In the genomic region with DNA sequence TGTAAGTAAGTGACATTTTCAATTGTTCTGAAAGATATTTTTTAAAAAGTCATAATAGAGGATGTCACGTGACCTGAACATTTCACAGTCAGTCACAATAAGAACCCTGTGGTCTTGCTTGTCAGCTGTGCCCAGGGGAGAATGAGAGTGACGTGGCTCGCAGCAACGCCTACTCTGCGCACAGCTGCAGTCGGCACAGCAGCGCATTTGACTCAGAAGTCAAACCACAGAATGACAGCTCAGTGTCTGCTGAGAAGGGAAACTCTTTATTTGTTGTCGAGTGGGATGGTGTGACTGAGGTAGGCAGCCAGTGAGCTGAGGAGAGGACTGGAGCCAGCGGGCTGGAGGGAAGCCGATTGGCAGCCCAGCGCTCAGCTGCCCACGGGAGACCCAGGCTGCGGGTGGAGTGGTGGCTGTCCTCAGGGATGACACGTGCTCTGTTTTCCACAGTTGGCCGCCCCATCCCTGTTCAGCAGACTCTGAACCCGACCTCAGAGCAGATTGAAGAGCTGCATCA, we compare ENCODE assay signal across 8 mouse cellular contexts. TPM values are rescaled to one million over a fixed set of nuclear protein-coding genes. Genes with fewer than 3 reads are reported as not detected.
A peak's percentile ranks its signal among the peaks of the same experiment; 100 is the strongest.
DNase-seq lines count a peak whose midpoint lies in the region; ATAC-seq and TF ChIP-seq lines count a peak whose summit lies in the region.

No protein-coding gene starts in this region.

- peaks cover 0 to 9% of the 10 kb centered on the region in 2 experiments; a peak in 2 of 4 replicates for H3K4me1 ChIP-seq in CH12.LX (ENCODE audit: control insufficient read depth in 1 of 2, insufficient read depth in 2 of 2)
- no peaks in the 10 kb centered on the region for H3K4me1 ChIP-seq in forebrain, embryonic 14.5 days (ENCODE audit: control insufficient read depth, insufficient read depth, low read length)
- peaks cover 14% of the 10 kb centered on the region for H3K4me1 ChIP-seq in liver, embryonic 15.5 days (replicated peaks)
- peaks cover 5% of the 10 kb centered on the region; the same call in 1 of the 2 replicates for H3K4me1 ChIP-seq in testis, adult 2 months (ENCODE audit: control insufficient read depth, insufficient read depth, low read length)

- no peaks in the 10 kb centered on the region for H3K27me3 ChIP-seq in CH12.LX (replicated peaks)
- H3K27me3 ChIP-seq in forebrain, embryonic 14.5 days (replicated peaks; ENCODE audit: control insufficient read depth, insufficient read depth, low read length) = no peaks in the 10 kb centered on the region
- H3K27me3 ChIP-seq in liver, embryonic 15.5 days = no peaks in the 10 kb centered on the region; the same call in 1 of the 2 replicates
- H3K27me3 ChIP-seq in testis, adult 2 months (ENCODE audit: control insufficient read depth, insufficient read depth, low read length) = no peaks in the 10 kb centered on the region

- no peaks in the 10 kb centered on the region for H3K79me2 ChIP-seq in CH12.LX (replicated peaks; ENCODE audit: control insufficient read depth, extremely low read depth, insufficient read depth, poor library complexity, severe bottlenecking)

- H3K36me3 ChIP-seq in CH12.LX (replicated peaks in 1 of 2; ENCODE audit: control insufficient read depth in 1 of 2, insufficient read depth in 1 of 2, low read length in 1 of 2) = no peaks in the 10 kb centered on the region
- no peaks in the 10 kb centered on the region for H3K36me3 ChIP-seq in forebrain, embryonic 14.5 days (ENCODE audit: control insufficient read depth, insufficient read depth, low read length)
- H3K36me3 ChIP-seq in liver, embryonic 15.5 days (replicated peaks) = no peaks in the 10 kb centered on the region
- no peaks in the 10 kb centered on the region for H3K36me3 ChIP-seq in testis, adult 2 months (ENCODE audit: control insufficient read depth, insufficient read depth, low read length)

- H3K9ac ChIP-seq in CH12.LX (ENCODE audit: insufficient read depth, low read depth) = no peak overlapping the region
- H3K9ac ChIP-seq in forebrain, embryonic 14.5 days (ENCODE audit: low read length) = peak overlapping the region; percentile 40; the same call in 1 of the 2 replicates
- H3K9ac ChIP-seq in liver, embryonic 15.5 days = no peak overlapping the region

- peak overlapping the region; percentile 16 to 56 (median 40) for H3K4me3 ChIP-seq in CH12.LX (replicated peaks in 1 of 3; ENCODE audit: low read depth in 2 of 3, low read length in 2 of 3, poor library complexity in 1 of 3)
- peak overlapping the region; percentile 24 for H3K4me3 ChIP-seq in forebrain, embryonic 14.5 days (ENCODE audit: low read depth, low read length)
- H3K4me3 ChIP-seq in liver, embryonic 15.5 days (replicated peaks) = peak overlapping the region; percentile 30
- peak overlapping the region; percentile 54 for H3K4me3 ChIP-seq in testis, adult 2 months (ENCODE audit: control insufficient read depth, low read depth, low read length)

- H3K27ac ChIP-seq in CH12.LX (ENCODE audit: insufficient read depth, low read depth) = no peak overlapping the region
- H3K27ac ChIP-seq in forebrain, embryonic 14.5 days (ENCODE audit: low read depth, low read length) = peak overlapping the region; percentile 27; the same call in 1 of the 2 replicates
- no peak overlapping the region for H3K27ac ChIP-seq in liver, embryonic 15.5 days (replicated peaks)
- H3K27ac ChIP-seq in testis, adult 2 months (ENCODE audit: control insufficient read depth, insufficient read depth, low read depth, low read length) = no peak overlapping the region

- H3K9me3 ChIP-seq in CH12.LX (replicated peaks; ENCODE audit: low read length) = no peaks in the 10 kb centered on the region
- no peaks in the 10 kb centered on the region for H3K9me3 ChIP-seq in forebrain, embryonic 14.5 days (replicated peaks; ENCODE audit: control insufficient read depth, low read length)
- H3K9me3 ChIP-seq in liver, embryonic 15.5 days (replicated peaks) = no peaks in the 10 kb centered on the region

- WGBS in forebrain, embryonic 14.5 days = 44% methylated on average over 16 of the region's 16 CpGs
- 17% methylated on average over 16 of the region's 16 CpGs for WGBS in liver, embryonic 15.5 days (ENCODE audit: insufficient replicate concordance)

- intact Hi-C loops in heart, postnatal 10 days (cut with DNase I) = loop anchor here (2.0 to 5.0 kb wide), 4 partner anchors 31 to 1100 kb away; a partner anchor contains a TSS

- peak; percentile 96 for DNase-seq in CH12.LX (ENCODE audit: extremely low read depth)
- DNase-seq in c-Kit-positive CD71-positive TER-119-positive erythroid progenitor cells, embryonic 14.5 days (ENCODE audit: low spot score) = peak; percentile 11
- peak; percentile 71 for DNase-seq in forebrain, embryonic 14.5 days (ENCODE audit: low spot score)
- DNase-seq in heart, postnatal 10 days = peak; percentile 68 to 70
- peak; percentile 17 to 35 for DNase-seq in kidney, postnatal 4 days
- peak; percentile 24 for DNase-seq in neural tube, embryonic 10.5 days (ENCODE audit: extremely low spot score, low spot score)

- dilution Hi-C loops in CH12.LX (cut with MboI; ENCODE audit: extremely low pct_ligation_motif_present, extremely low pct_unique_long_range_greater_than_20kb, low sequenced_read_pairs) = no loop called here

- H3K4me2 ChIP-seq in CH12.LX (ENCODE audit: insufficient read depth, low read depth, poor library complexity, severe bottlenecking) = peak overlapping the region; percentile 85
- peak overlapping the region; percentile 45 for H3K4me2 ChIP-seq in forebrain, embryonic 14.5 days (ENCODE audit: low read length)
- peak overlapping the region; percentile 62 for H3K4me2 ChIP-seq in liver, embryonic 15.5 days

- no peak for TF ChIP-seq CTCF in CH12.LX (conservative IDR thresholded peaks at IDR 0.05 in 1 of 2, IDR thresholded peaks at IDR 0.05 in 1 of 2; ENCODE audit: low read depth in 2 of 2, low read length in 2 of 2)
- TF ChIP-seq CTCF in testis, adult 2 months (IDR thresholded peaks at IDR 0.05; ENCODE audit: control insufficient read depth, insufficient read depth, insufficient replicate concordance, low read depth, low read length) = no peak

- no peak for TF ChIP-seq RAD21 in CH12.LX (IDR thresholded peaks at IDR 0.05; ENCODE audit: low read depth, low read length)

- in situ Hi-C loops in CH12.LX (cut with MboI; ENCODE audit: low pct_ligation_motif_present, low pct_unique_long_range_greater_than_20kb, low sequenced_read_pairs) = loop anchor here (25.0 kb wide), 1 partner anchor 1100 kb away; no protein-coding TSS in a partner anchor

- ATAC-seq in forebrain, embryonic 14.5 days = peak; percentile 86
- peak; percentile 70 for ATAC-seq in liver, embryonic 15.5 days (ENCODE audit: insufficient read depth)

- 0 out of 2 replicates have a peak, but pooled peaks have one; percentile 30 for TF ChIP-seq POLR2A in CH12.LX (IDR thresholded peaks at IDR 0.05; ENCODE audit: low read depth, low read length)
- TF ChIP-seq POLR2A in testis, adult 2 months (IDR thresholded peaks at IDR 0.05; ENCODE audit: control insufficient read depth, low read depth, low read length) = no peak

- peak; percentile 82 for TF ChIP-seq EP300 in CH12.LX (IDR thresholded peaks at IDR 0.05; ENCODE audit: low read length)

TF ChIP-seq in CH12.LX, 34 proteins besides CTCF, POLR2A, EP300 and RAD21 (continues in another document):
- TF ChIP-seq USF1 (IDR thresholded peaks at IDR 0.05; ENCODE audit: low read depth, low read length) = peak; percentile 93
- TF ChIP-seq MYC (IDR thresholded peaks at IDR 0.05; ENCODE audit: low read depth, low read length) = no peak; the same call in none of the 2 replicates
- TF ChIP-seq TCF12 (IDR thresholded peaks at IDR 0.05; ENCODE audit: low read depth, low read length) = peak; percentile 93
- no peak for TF ChIP-seq POLR2AphosphoS2 (IDR thresholded peaks at IDR 0.05; ENCODE audit: low read depth, low read length)
- TF ChIP-seq ETS1 (conservative IDR thresholded peaks at IDR 0.05; ENCODE audit: low read depth, low read length) = peak; percentile 100
- TF ChIP-seq RCOR1 (conservative IDR thresholded peaks at IDR 0.05; ENCODE audit: low read depth, low read length) = no peak
- TF ChIP-seq ELF1 (IDR thresholded peaks at IDR 0.05; ENCODE audit: low read depth, low read length) = no peak
- peak; percentile 95 for TF ChIP-seq BHLHE40 (IDR thresholded peaks at IDR 0.05; ENCODE audit: low read depth, low read length)
- 0 out of 2 replicates have a peak, but pooled peaks have one; percentile 26 for TF ChIP-seq JUN (IDR thresholded peaks at IDR 0.05; ENCODE audit: insufficient read depth, low read depth, low read length)
- no peak for TF ChIP-seq CHD2 (IDR thresholded peaks at IDR 0.05; ENCODE audit: low read length)
- no peak for TF ChIP-seq GABPA (IDR thresholded peaks at IDR 0.05; ENCODE audit: insufficient replicate concordance, low read depth, low read length)
- TF ChIP-seq ZMIZ1 (IDR thresholded peaks at IDR 0.05; ENCODE audit: low read depth, low read length) = no peak
- TF ChIP-seq HCFC1 (IDR thresholded peaks at IDR 0.05; ENCODE audit: low read depth, low read length) = no peak
- peak; percentile 100 for TF ChIP-seq SIN3A (IDR thresholded peaks at IDR 0.05; ENCODE audit: low read length)

RNA-seq across cellular contexts. Expression of a gene that starts 25.6 kb away (rescaled TPM):
- not detected in 2 replicates for total RNA-seq in CH12.LX (2012; rRNA removed)
- not detected in 2 replicates for total RNA-seq in CH12.LX (2014; rRNA removed)
- not detected in 2 replicates for polyA plus RNA-seq in CH12.LX (2012; ENCODE audit: insufficient read length, low read depth)
- 0.20 and 0.24 TPM in 2 replicates for polyA plus RNA-seq in forebrain, embryonic 14.5 days (2014; fragmentation: Nextera tagmentation; extraction: Ambion mirVana)
- total RNA-seq in heart, postnatal 10 days (2021) = not detected
- polyA plus RNA-seq in liver, embryonic 15.5 days (2015; fragmentation: Nextera tagmentation; extraction: Ambion mirVana) = 0.02 TPM in 1 of 2 replicates, not detected in the other
- polyA plus RNA-seq in testis, adult 2 months (2012; rRNA removed) = 0.28 and 0.42 TPM in 2 replicates

RNA-seq across cellular contexts. Expression of a gene that starts 26.8 kb away (rescaled TPM):
- total RNA-seq in CH12.LX (2012; rRNA removed) (0.13 TPM in 1 of 2 replicates, not detected in the other), CH12.LX (2014; rRNA removed) (not detected in 2 replicates)
- not detected in 2 replicates for polyA plus RNA-seq in CH12.LX (2012; ENCODE audit: insufficient read length, low read depth)
- polyA plus RNA-seq in forebrain, embryonic 14.5 days (2014; fragmentation: Nextera tagmentation; extraction: Ambion mirVana) = not detected in 2 replicates
- total RNA-seq in heart, postnatal 10 days (2021) = under 1 TPM; 0.24 to 0.50 TPM
- polyA plus RNA-seq in liver, embryonic 15.5 days (2015; fragmentation: Nextera tagmentation; extraction: Ambion mirVana) = not detected in 2 replicates
- 1.2 and 1.5 TPM in 2 replicates for polyA plus RNA-seq in testis, adult 2 months (2012; rRNA removed)

RNA-seq across cellular contexts. Expression of a gene that starts 48.9 kb away (rescaled TPM):
- total RNA-seq in CH12.LX (2012; rRNA removed) = 114 and 128 TPM in 2 replicates
- total RNA-seq in CH12.LX (2014; rRNA removed) = 205 and 224 TPM in 2 replicates
- polyA plus RNA-seq in CH12.LX (2012; ENCODE audit: insufficient read length, low read depth) = 166 and 180 TPM in 2 replicates
- polyA plus RNA-seq in forebrain, embryonic 14.5 days (2014; fragmentation: Nextera tagmentation; extraction: Ambion mirVana) = 172 and 188 TPM in 2 replicates
- 10 to 100 TPM; 45.7 to 50.4 TPM for total RNA-seq in heart, postnatal 10 days (2021)
- polyA plus RNA-seq in liver, embryonic 15.5 days (2015; fragmentation: Nextera tagmentation; extraction: Ambion mirVana) = 85.4 and 91.0 TPM in 2 replicates
- 25.7 and 28.4 TPM in 2 replicates for polyA plus RNA-seq in testis, adult 2 months (2012; rRNA removed)

Comparison
In these comparisons a context has a peak if more than half of its experiments do, and no peak if none do; other contexts are left out.
1. DNase-seq: peak in every context shown above with its lines; median percentile 96 in CH12.LX; 71 in forebrain, embryonic 14.5 days; 69 in heart, postnatal 10 days; 26 in kidney, postnatal 4 days; 24 in neural tube, embryonic 10.5 days; 11 in c-Kit-positive CD71-positive TER-119-positive erythroid progenitor cells, embryonic 14.5 days.